Mouse (Mus musculus) small intestine, adult 2 months (tissue): Measurements from ENCODE around the gene Exosc6.

Experiments
- CTCF ChIP-seq: fragments of 200-500 bp; IDR thresholded peaks from 2 replicates; pipeline ENCODE4 v1.5.1; 2012; ENCODE audit warnings: low read depth, mild to moderate bottlenecking, control low read depth, inconsistent platforms, low read length, moderate library complexity, mixed read lengths; ENCODE audit not compliant: insufficient replicate concordance, insufficient read length; ENCODE audit errors: extremely low read depth
- POLR2A ChIP-seq: fragments of 200-500 bp; IDR thresholded peaks from 2 replicates; pipeline ENCODE4 v1.6.1; 2012; ENCODE audit warnings: low read depth, mild to moderate bottlenecking, control low read depth, inconsistent platforms, low read length, moderate library complexity

DNA sequence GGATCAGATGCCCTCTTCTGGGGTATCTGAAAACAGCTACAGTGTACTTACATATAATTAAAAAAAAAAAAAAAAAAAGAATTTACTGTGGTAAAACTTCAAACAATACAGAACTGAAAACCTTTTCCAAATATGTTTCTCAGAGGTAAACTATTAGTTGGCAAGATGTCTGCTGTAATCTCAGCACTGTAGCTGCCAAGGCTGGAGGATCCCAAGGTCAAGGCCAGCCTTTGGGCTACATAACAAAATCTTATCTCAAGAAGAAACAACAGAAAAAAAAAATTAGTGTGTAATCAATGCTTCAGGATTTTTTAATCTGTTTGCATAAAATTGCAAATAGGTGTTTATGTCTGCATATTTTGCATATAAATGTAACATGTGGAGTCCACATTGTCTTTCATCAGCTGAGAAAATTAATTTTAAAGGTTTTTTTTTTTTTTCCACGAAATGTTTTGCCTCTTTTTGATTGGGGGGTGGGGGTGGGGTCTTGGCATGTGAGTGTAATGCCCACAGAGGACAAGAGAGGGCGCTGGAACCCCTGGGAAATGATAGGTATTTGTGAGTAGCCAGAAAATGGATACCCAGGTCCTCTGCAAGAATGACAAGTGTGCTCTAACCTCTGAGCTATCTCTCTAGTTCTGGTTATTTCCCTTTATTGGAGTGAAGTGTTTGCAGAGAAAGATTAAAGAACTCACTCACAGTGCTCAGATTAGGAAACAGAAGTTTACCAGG, 12.0 kb upstream of the Exosc6 start:
- TF ChIP-seq POLR2A: no peak
- TF ChIP-seq CTCF: no peak
